Mouse (Mus musculus): Measurements from ENCODE around the gene Setd1b. TPM values are rescaled to one million over a fixed set of nuclear protein-coding genes. Genes with fewer than 3 reads are reported as not detected.

The Setd1b gene
- polyA plus RNA-seq, 1 experiment from 2014 or later = 4.5 TPM

DNA sequence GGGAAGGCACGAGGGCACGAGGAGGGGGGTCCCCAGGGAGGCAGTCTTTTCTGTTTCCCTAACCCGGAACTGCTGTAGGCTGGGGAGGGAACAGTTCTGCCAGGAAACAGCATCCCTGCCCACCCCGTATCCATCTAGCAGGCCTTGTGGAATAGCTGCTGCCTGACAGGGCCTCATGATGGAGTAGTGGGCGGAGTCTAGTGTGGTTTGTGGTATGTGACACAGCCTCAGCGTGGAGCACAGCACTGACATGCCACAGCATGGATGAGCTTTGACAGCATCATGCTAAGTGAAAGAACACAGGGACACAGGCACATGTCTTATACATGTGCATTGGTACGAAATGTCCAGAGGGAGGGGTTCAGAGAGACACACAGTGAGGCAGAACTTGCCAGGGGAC lies 39.6 kb upstream of the Setd1b start:
- no peak overlapping the region for H3K4me3 ChIP-seq (ENCODE audit: low read depth, low read length)
- H3K4me1 ChIP-seq (replicated peaks; ENCODE audit: control insufficient read depth, insufficient read depth) = no peaks in the 10 kb centered on the region
- TF ChIP-seq CTCF (IDR thresholded peaks at IDR 0.05; ENCODE audit: low read depth) = no peak
- no peak for TF ChIP-seq EP300 (optimal IDR thresholded peaks at IDR 0.05)
- no peaks in the 10 kb centered on the region for H3K9me3 ChIP-seq (ENCODE audit: control insufficient read depth, low read length)
- DNase-seq (ENCODE audit: low spot score) = no peak
- 49% methylated on average over 7 of the region's 7 CpGs for WGBS
- H3K4me2 ChIP-seq (replicated peaks; ENCODE audit: low read depth) = no peak overlapping the region
- H3K9ac ChIP-seq (ENCODE audit: low read length) = no peak overlapping the region
- H3K36me3 ChIP-seq (ENCODE audit: control insufficient read depth, insufficient read depth, low read length) = peaks cover 3% of the 10 kb centered on the region; the same call in 1 of the 2 replicates
- ATAC-seq (ENCODE audit: low FRiP score, low TSS enrichment) = no peak
- no peaks in the 10 kb centered on the region for H3K27me3 ChIP-seq (ENCODE audit: control insufficient read depth, insufficient read depth, low read length)
- no peak overlapping the region for H3K27ac ChIP-seq (replicated peaks)

DNA sequence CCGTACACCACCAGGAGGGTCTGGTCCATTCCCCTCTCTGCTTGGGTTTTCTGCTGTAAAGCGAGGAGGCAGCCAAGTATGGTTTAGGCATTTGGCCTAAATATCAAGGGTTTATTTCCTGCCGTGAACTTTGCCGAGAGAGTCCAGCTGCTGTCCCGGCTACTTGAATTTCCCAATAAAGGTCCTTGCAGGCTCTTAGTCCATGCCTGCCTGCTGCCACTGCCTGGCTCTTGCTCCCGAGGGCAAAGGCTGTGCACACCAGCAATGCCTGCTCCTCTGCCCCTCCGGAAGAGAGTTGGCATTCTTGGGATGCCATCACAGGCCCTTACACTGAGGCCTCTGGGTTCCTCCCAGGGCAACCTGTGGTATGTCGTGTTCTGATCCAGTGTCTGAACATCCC lies 38.4 kb upstream of the Setd1b start:
- H3K27me3 ChIP-seq (ENCODE audit: control insufficient read depth, insufficient read depth, low read length) = no peaks in the 10 kb centered on the region
- H3K4me3 ChIP-seq (ENCODE audit: low read depth, low read length) = no peak overlapping the region
- no peak overlapping the region for H3K27ac ChIP-seq (replicated peaks)
- ATAC-seq (ENCODE audit: low FRiP score, low TSS enrichment) (no peak), DNase-seq (ENCODE audit: low spot score) (no peak)
- peaks cover 3% of the 10 kb centered on the region; the same call in 1 of the 2 replicates for H3K36me3 ChIP-seq (ENCODE audit: control insufficient read depth, insufficient read depth, low read length)
- no peak overlapping the region for H3K4me2 ChIP-seq (replicated peaks; ENCODE audit: low read depth)
- no peak overlapping the region for H3K9ac ChIP-seq (ENCODE audit: low read length)
- 41% methylated on average over 8 of the region's 8 CpGs for WGBS
- TF ChIP-seq EP300 (optimal IDR thresholded peaks at IDR 0.05) = no peak
- TF ChIP-seq CTCF (IDR thresholded peaks at IDR 0.05; ENCODE audit: low read depth) = no peak
- H3K4me1 ChIP-seq (replicated peaks; ENCODE audit: control insufficient read depth, insufficient read depth) = no peaks in the 10 kb centered on the region
- H3K9me3 ChIP-seq (ENCODE audit: control insufficient read depth, low read length) = no peaks in the 10 kb centered on the region

DNA sequence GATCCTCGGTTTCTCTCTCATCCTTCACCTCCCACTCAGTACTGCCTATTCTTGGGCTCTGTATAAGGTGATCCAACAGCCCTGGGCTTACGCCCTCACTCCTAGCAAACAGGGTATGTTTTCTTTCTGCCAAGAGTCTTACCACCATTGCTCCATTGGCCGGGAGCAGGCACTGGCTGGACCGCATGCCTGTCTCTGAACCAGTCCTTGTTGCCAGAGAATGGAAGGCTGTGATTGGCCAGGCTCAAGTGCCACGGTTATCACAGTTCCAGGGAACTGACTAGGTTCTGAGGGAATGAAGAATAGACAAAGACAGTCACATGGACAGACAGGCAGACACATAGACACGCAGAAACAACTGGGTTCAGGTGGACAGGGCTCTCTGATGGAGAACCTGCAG lies 37.2 kb upstream of the Setd1b start:
- ATAC-seq (ENCODE audit: low FRiP score, low TSS enrichment) (no peak), DNase-seq (ENCODE audit: low spot score) (no peak)
- H3K4me1 ChIP-seq (replicated peaks; ENCODE audit: control insufficient read depth, insufficient read depth) = no peaks in the 10 kb centered on the region; the same call in 1 of the 2 replicates
- H3K9me3 ChIP-seq (ENCODE audit: control insufficient read depth, low read length) = no peaks in the 10 kb centered on the region
- H3K27me3 ChIP-seq (ENCODE audit: control insufficient read depth, insufficient read depth, low read length) = no peaks in the 10 kb centered on the region
- H3K36me3 ChIP-seq (ENCODE audit: control insufficient read depth, insufficient read depth, low read length) = peaks cover 3% of the 10 kb centered on the region; the same call in 1 of the 2 replicates
- no peak overlapping the region for H3K9ac ChIP-seq (ENCODE audit: low read length)
- no peak overlapping the region for H3K27ac ChIP-seq (replicated peaks)
- no peak overlapping the region for H3K4me2 ChIP-seq (replicated peaks; ENCODE audit: low read depth)
- 75% methylated on average over 6 of the region's 6 CpGs for WGBS
- no peak overlapping the region for H3K4me3 ChIP-seq (ENCODE audit: low read depth, low read length)
- TF ChIP-seq EP300 (optimal IDR thresholded peaks at IDR 0.05) (no peak), CTCF (IDR thresholded peaks at IDR 0.05; ENCODE audit: low read depth) (no peak)

DNA sequence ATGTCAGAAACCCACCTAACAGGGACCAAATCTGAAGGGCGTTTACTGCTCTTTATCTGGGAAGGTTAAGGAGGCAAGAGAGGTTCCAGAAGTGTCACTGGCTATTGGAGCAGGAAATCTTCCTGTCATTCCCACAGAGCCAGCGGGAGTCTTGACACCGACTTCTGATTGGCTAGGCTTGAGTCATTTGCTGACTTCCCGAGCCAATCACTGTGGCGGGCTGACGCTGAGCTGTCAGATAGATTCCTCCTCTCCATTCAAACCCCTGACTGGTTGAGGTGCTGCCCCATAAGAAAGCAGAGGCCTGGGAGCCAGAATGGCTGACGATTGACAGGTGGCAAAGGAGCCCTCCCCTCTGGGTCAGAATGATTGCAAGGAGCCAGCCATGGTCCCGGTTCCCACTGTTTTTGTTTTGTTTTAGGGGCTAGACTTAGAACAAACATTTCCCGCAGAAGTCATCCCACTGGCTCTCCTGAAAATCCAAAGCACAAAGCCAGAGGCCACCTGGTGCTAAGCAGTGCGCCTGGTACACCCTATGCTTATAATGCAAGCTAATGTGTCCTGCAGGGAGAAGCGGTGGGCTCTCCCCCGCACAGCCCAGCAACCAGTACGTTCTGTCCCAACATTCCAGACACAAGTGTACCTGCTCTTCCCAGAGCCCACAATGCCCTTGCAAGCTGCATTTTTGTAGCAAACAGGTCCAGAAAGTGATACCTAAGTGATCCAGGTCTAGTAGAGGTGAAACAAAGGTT lies 32.4 kb upstream of the Setd1b start:
- Histone ChIP-seq H3K4me1 (replicated peaks; ENCODE audit: control insufficient read depth, insufficient read depth) (no peaks in the 10 kb centered on the region; the same call in 1 of the 2 replicates), H3K27me3 (ENCODE audit: control insufficient read depth, insufficient read depth, low read length) (no peaks in the 10 kb centered on the region), H3K36me3 (ENCODE audit: control insufficient read depth, insufficient read depth, low read length) (no peaks in the 10 kb centered on the region), H3K4me3 (ENCODE audit: low read depth, low read length) (no peak overlapping the region), H3K9me3 (ENCODE audit: control insufficient read depth, low read length) (no peaks in the 10 kb centered on the region), H3K4me2 (replicated peaks; ENCODE audit: low read depth) (0 out of 2 replicates have a peak overlapping the region, but pooled peaks have one; percentile 20), H3K9ac (ENCODE audit: low read length) (no peak overlapping the region), H3K27ac (replicated peaks) (no peak overlapping the region)
- ATAC-seq (ENCODE audit: low FRiP score, low TSS enrichment) = peak; percentile 56; the same call in 1 of the 2 replicates
- no peak for DNase-seq (ENCODE audit: low spot score)
- WGBS = 32% methylated on average over 13 of the region's 13 CpGs
- TF ChIP-seq CTCF (IDR thresholded peaks at IDR 0.05; ENCODE audit: low read depth) = no peak
- TF ChIP-seq EP300 (optimal IDR thresholded peaks at IDR 0.05) = no peak

DNA sequence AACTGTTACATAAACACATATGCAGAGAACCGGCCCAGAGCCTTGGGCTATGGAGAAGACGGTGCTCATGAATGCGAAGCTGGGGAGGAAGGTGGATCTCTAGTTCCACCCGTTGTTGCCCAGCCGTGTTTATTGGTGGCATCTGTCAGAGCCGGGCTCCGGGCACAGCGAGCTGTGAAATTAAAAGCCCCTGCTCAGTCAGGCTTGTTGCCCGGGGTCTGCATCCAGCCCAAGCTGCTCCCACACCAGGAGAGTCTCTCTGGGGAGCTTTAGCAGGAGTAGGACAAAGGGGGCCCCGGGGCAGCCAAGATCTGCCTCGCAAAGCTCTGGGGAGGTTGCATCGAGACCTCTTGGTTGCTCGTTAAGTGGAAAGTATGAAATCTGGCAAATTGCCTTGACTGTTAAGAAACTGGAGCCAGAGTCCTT lies 31.7 kb upstream of the Setd1b start:
- TF ChIP-seq CTCF (IDR thresholded peaks at IDR 0.05; ENCODE audit: low read depth) (no peak), EP300 (optimal IDR thresholded peaks at IDR 0.05) (no peak)
- Histone ChIP-seq H3K4me3 (ENCODE audit: low read depth, low read length) (no peak overlapping the region), H3K27me3 (ENCODE audit: control insufficient read depth, insufficient read depth, low read length) (no peaks in the 10 kb centered on the region), H3K4me2 (replicated peaks; ENCODE audit: low read depth) (no peak overlapping the region), H3K4me1 (replicated peaks; ENCODE audit: control insufficient read depth, insufficient read depth) (no peaks in the 10 kb centered on the region; the same call in 1 of the 2 replicates), H3K9me3 (ENCODE audit: control insufficient read depth, low read length) (no peaks in the 10 kb centered on the region), H3K9ac (ENCODE audit: low read length) (no peak overlapping the region; the same call in 1 of the 2 replicates), H3K27ac (replicated peaks) (no peak overlapping the region), H3K36me3 (ENCODE audit: control insufficient read depth, insufficient read depth, low read length) (no peaks in the 10 kb centered on the region)
- DNase-seq (ENCODE audit: low spot score) (no peak), ATAC-seq (ENCODE audit: low FRiP score, low TSS enrichment) (no peak)
- 68% methylated on average over 13 of the region's 13 CpGs for WGBS

DNA sequence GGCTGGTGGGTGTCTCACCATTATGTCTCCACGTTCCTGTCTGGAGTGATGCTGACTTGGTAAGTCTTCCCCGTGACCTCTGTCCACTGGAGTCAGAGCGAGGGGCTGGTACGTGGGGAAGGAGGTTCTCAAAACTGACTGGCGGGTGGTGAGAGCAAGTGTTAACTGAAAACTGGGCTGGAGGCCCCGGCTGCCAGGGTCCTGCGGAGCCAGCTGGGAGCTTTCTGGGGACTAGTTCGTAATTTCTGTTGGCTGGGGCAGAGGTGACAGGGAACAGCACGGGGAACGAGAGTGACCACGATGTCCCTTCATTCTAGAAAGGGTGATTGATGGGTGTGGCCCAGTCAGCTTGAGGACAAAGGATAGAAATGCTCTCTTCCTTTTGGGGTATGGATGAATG lies 27.9 kb upstream of the Setd1b start:
- no peaks in the 10 kb centered on the region for H3K27me3 ChIP-seq (ENCODE audit: control insufficient read depth, insufficient read depth, low read length)
- H3K9me3 ChIP-seq (ENCODE audit: control insufficient read depth, low read length) = no peaks in the 10 kb centered on the region
- H3K27ac ChIP-seq (replicated peaks) = no peak overlapping the region
- no peak overlapping the region for H3K4me2 ChIP-seq (replicated peaks; ENCODE audit: low read depth)
- ATAC-seq (ENCODE audit: low FRiP score, low TSS enrichment) = no peak
- H3K4me3 ChIP-seq (ENCODE audit: low read depth, low read length) = no peak overlapping the region
- no peaks in the 10 kb centered on the region; the same call in 1 of the 2 replicates for H3K36me3 ChIP-seq (ENCODE audit: control insufficient read depth, insufficient read depth, low read length)
- WGBS = 65% methylated on average over 11 of the region's 11 CpGs
- no peaks in the 10 kb centered on the region; the same call in 1 of the 2 replicates for H3K4me1 ChIP-seq (replicated peaks; ENCODE audit: control insufficient read depth, insufficient read depth)
- no peak for DNase-seq (ENCODE audit: low spot score)
- TF ChIP-seq CTCF (IDR thresholded peaks at IDR 0.05; ENCODE audit: low read depth) (no peak), EP300 (optimal IDR thresholded peaks at IDR 0.05) (no peak)
- H3K9ac ChIP-seq (ENCODE audit: low read length) = no peak overlapping the region
